Mouse (Mus musculus) lung, adult 2 months (tissue): ENCODE data around the gene Galk1. TPM values are rescaled to one million over a fixed set of nuclear protein-coding genes. Genes with fewer than 3 reads are reported as not detected.
"Not testable (repeated sequence)": the region's sequence is repeated elsewhere in the genome, so short reads cannot be mapped to it uniquely, and the experiment has no call there.

Experiments used
- DNase-seq: peaks from one replicate; pipeline ENCODE4 v3.0.0; 2022
- H3K4me1 ChIP-seq: fragments of 200-500 bp; 2 replicates; pipeline ENCODE4 v1.6.1; 2011; ENCODE audit warnings: low read length; ENCODE audit not compliant: control insufficient read depth, insufficient read depth
- H3K4me3 ChIP-seq: fragments of 200-500 bp; replicated peaks from 2 replicates; pipeline ENCODE3; 2011; ENCODE audit warnings: low read depth, mild to moderate bottlenecking, control low read depth, low read length; ENCODE audit errors: extremely low read depth
- CTCF ChIP-seq: fragments of 200-500 bp; IDR thresholded peaks from 2 replicates; pipeline ENCODE4 v1.5.1; 2011; ENCODE audit warnings: mild to moderate bottlenecking, low read length, control low read depth; ENCODE audit not compliant: insufficient read depth
- POLR2A ChIP-seq: fragments of 200-500 bp; IDR thresholded peaks from 2 replicates; pipeline ENCODE4 v1.6.1; 2011; ENCODE audit warnings: low read depth, mild to moderate bottlenecking, control low read depth, low read length, borderline replicate concordance; ENCODE audit errors: extremely low read depth
- WGBS: fragments of 180-500 bp; shearing (Covaris S2); methylation state at CpG from one replicate; pipeline ENCODE4 v1.1.7; 2018; 5-methylcytosine and 5-hydroxymethylcytosine counted together
- polyA plus RNA-seq: library from polyadenylated mRNA; depleted of rRNA; stranded (reverse); fragments of >200 nt; gene quantifications from 2 replicates; pipeline ENCODE4 v1.2.3, GENCODE M21; 2012

Galk1 gene
- polyA plus RNA-seq, 1 experiment = 49.5 TPM

DNA sequence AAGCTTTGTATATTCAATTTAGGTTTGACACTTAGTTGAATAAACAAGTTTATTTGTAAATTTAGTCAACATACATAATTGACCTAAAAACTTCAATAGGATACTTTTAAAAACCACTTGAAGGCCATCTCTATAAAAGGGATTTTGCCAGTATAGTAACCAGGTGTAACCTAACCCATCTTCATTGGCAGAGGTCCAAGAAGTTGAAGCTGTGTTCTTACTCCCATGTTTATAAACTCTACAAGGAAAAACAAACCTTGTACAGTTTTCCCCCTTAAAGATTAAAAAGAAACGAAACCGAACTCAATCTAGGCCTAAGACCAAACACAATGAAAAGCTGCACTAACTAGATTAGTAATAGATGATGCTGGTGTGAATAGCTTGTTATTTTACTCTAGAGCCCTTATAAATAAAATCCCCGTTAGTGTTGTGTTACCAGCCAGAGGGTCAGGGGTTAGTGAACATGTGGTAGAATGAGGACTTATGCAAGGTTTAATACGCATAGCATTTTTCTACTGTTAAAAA is 9.8 kb upstream of the Galk1 start:
- TF ChIP-seq CTCF (no peak), POLR2A (no peak)
- DNase-seq = no peak
- WGBS = 13% methylated on average over 4 of the region's 4 CpGs
- Histone ChIP-seq H3K4me3 (peak overlapping the region; percentile 15), H3K4me1 (no peaks in the 10 kb centered on the region)

DNA sequence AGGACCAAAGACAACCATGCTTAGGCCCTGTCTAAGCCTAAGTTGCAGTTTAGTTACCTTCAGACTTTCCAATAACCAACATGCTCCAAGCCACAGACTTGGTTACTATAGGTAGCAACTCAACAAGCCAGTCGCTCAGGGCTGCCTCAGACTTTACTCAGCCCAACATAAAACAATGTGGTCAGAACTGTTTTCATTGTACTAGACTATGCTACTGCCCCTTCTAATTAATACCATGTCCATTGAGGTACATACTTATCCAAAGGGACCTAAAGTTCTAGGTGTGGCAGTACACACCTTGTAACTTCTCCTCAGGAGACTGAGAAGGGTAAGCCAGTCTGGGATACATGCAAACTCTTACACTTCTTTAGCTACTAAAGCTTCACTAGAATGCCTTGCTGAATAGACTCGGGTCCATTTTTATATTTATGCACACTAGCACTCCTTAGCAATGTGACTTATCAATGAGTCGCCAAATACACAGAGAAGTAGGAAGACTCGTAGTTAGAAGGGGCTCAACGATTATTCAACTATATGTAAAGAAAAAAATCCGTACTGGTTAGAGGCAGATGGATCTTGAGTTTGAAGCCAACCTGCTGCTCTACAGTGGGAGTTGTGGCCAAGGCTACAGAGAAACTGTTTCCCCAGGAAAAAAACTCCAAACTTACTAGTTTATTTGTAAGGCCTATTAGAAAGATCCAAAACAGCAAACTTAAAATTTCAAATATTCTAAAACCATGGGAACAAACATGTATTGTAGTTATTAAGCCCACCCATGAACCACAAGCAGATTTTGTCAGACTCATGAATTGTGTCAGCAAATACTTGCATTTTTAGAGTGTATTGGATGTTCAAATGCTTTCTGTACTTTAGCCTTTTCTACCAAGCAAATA is 9.1 kb upstream of the Galk1 start:
- no peak for TF ChIP-seq CTCF
- TF ChIP-seq POLR2A = peak; percentile 15; the same call in 1 of the 2 replicates
- H3K4me1 ChIP-seq = no peaks in the 10 kb centered on the region
- WGBS = 51% methylated on average over 6 of the region's 6 CpGs
- no peak for DNase-seq
- no peak overlapping the region for H3K4me3 ChIP-seq

DNA sequence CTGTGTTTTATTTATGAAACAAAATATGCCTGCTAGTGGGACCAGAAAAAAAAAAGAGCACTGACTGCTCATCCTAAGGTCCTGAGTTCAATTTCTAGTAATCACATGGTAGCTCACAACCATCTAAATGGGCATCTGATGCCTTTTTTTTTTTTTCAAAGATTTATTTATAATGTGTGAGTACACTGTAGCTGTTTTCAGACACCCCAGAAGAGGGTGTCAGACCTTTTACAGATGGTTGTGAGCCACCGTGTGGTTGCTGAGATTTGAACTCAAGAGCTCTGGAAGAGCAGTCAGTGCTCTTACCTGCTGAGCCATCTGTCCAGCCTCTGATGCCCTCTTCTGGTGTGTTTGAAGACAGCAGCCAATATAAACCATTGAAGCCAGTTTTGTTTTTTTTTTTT is 8.0 kb upstream of the Galk1 start:
- WGBS = 16% methylated on average over 1 of the region's 1 CpGs
- TF ChIP-seq POLR2A = no peak
- no peak for TF ChIP-seq CTCF
- DNase-seq = no peak
- no peaks in the 10 kb centered on the region for H3K4me1 ChIP-seq
- H3K4me3 ChIP-seq = no peak overlapping the region

DNA sequence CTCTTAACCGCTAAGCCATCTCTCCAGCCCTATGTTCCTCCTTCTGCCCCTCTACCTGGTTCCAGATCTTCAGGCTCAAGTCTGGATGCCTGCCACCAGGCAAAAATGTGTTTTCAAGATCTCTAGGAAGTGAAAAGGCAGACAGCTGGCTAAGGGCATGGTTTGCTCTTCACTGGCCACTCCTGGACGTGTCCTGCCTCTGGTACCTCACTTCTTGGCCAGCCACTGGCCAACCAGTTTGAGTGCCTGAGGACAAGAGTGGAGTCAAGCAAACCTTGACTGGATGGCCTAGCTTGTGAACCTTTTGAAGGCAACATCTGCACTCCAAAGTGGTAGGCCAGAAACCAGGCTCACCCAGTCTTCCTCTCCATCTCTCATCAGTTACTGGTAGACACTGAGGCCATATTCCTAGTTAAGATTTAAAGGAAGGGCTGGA is 7.5 kb upstream of the Galk1 start:
- Histone ChIP-seq H3K4me1 (no peaks in the 10 kb centered on the region), H3K4me3 (no peak overlapping the region)
- 60% methylated on average over 2 of the region's 2 CpGs for WGBS
- TF ChIP-seq CTCF (no peak), POLR2A (no peak)
- DNase-seq = no peak

DNA sequence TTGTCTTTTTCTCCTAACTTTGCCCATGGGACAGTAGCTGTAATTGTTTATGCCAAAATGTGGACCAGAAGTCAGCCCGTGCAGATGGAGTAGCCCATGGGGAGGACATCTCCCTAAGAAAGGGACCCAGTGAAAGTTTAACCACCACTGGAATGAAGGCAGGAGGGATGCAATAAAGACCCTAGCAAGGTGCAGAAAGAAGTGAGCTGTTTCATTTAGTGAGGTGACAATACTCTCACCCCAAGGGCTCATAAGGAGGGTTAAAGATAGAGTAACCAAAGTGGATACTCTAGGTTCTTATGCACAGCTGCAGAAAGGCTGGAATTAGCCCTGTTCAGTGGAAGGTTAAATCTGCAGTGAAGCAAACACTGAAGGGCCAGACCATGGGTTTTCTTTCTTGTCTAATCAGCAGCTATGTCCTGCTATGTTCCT is 6.9 kb upstream of the Galk1 start:
- H3K4me3 ChIP-seq = no peak overlapping the region
- TF ChIP-seq POLR2A (no peak), CTCF (no peak)
- DNase-seq = no peak
- 60% methylated on average over 1 of the region's 1 CpGs for WGBS
- H3K4me1 ChIP-seq = no peaks in the 10 kb centered on the region

DNA sequence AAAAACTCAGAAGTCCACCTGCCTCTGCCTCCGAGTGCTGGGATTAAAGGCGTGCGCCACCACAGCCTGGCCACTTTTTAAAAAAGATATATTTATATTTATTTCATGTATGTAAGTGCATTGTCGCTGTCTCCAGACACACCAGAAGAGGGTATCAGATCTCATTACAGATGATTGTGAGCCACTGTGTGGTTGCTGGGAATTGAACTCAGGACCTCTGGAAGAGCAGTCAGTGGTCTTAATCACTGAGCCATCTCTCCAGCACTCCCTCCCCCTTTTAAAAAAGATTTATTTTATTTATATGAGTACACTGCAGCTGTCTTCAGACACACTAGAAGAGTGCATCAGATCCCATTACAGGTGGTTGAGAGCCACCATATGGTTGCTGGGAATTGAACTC is 6.3 kb upstream of the Galk1 start:
- WGBS = 87% methylated on average over 4 of the region's 4 CpGs
- not testable (repeated sequence) for DNase-seq

DNA sequence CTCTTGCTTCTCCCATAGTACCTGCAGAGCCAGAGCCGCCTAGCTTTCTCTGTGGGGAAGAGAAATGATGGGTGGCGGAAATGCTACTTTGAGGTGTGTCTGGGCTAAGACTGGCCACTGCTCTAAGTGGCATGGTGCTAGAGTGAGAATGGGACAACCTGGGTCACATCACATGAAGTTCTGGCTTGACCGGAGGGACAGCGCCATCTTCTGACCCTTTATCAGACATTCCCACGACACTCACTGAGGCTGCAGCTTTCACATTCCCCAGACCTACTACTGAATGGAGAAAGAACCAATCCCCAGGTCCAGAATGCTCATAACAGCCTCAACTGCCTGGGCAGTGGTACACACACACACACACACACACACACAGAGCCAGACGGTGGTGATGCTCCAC is 5.6 kb upstream of the Galk1 start:
- no peak overlapping the region for H3K4me3 ChIP-seq
- peak; percentile 38 for DNase-seq
- 34% methylated on average over 6 of the region's 6 CpGs for WGBS

More for the DNA sequence above, 6.3 kb upstream of the Galk1 start:
- H3K4me1 ChIP-seq, H3K4me3 ChIP-seq: not testable (repeated sequence)

DNA sequence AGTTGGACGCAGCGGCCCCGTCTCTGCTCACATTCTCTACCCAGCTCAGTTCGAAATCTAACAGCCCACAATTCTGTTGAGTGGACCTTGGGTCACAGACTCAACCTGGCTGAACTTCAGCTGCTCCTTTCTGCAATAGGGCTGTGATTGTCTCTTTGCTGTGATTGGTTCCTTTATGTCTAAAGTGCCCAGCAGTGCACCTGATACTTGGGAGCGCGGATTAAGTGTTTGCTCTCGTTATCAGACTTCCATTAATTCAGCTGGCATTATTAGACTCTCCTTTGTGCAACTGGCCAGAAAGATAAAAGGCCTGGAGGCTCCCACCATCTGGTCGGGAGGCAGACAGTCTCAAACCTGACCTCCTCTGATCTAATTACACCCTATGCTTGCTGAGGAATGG is 2.3 kb upstream of the Galk1 start:
- Histone ChIP-seq H3K4me3 (no peak overlapping the region), H3K4me1 (peaks cover 5% of the 10 kb centered on the region; the same call in 1 of the 2 replicates)
- TF ChIP-seq POLR2A = no peak; the same call in 1 of the 2 replicates
- TF ChIP-seq CTCF = no peak
- WGBS = 58% methylated on average over 8 of the region's 8 CpGs
- peak; percentile 39 for DNase-seq

More for the DNA sequence above, 5.6 kb upstream of the Galk1 start:
- no peaks in the 10 kb centered on the region for H3K4me1 ChIP-seq
- no peak for TF ChIP-seq POLR2A
- peak; percentile 79 for TF ChIP-seq CTCF

DNA sequence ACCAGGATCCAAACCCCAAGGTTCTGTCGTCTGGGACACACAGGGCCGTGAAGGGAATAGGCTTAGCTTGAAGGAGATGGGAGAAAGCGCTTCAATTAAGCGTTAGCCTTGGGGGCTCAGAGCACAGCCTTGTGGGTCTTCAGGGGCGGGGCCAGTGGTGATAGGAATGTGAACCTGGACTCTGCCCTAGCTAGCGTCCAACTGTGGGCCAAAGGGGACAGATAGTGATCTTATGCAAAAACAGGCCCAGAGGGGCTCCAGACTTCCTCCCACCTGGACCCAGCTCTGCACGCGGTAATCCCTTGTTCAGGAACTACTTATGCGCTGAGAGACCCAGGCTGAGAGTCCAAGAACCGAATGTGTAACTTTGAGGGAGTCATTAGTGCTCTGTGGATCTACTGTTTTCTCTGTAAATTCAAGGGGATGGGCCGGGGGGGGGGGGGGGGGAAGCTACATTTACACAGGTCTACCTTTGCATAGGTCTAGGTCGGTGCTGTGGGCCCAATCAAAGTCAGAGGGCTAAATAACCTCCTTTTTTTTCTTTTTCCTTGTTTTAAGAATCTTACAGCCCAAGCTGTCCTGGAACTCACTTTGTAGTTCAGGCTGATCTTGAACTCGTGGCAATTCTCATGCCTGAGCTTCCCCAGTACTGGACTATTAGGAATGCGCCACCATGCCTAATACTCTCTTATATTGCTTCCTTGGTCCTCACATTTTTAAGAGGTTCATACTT is 824 bp downstream of the Galk1 start:
- TF ChIP-seq POLR2A (no peak), CTCF (no peak)
- 39% methylated on average over 14 of the region's 14 CpGs for WGBS
- Histone ChIP-seq H3K4me3 (peak overlapping the region; percentile 81), H3K4me1 (peaks cover 5% of the 10 kb centered on the region; the same call in 1 of the 2 replicates)
- no peak for DNase-seq
